Mouse (Mus musculus) heart, adult 2 months (tissue): ENCODE measurements at regions not wholly inside any gene's neighbourhood (a gene's known extent, or its start where the extent isn't known, plus 50 kb on each side); places are given as distances from the start of the nearest gene placed in this dataset.

Experiments used
- DNase-seq, 2 experiments: peaks; one replicate each; pipeline ENCODE4 v3.0.0; 2021
- H3K27ac ChIP-seq: fragments of 200-600 bp; 2 replicates; pipeline ENCODE4 v1.8.1; 2022
- H3K27me3 ChIP-seq: fragments of 200-500 bp; 2 replicates; pipeline ENCODE4 v1.6.1; 2012; ENCODE audit warnings: mild to moderate bottlenecking, low read length, inconsistent platforms, mixed read lengths; ENCODE audit not compliant: control insufficient read depth, insufficient read depth
- H3K36me3 ChIP-seq: fragments of 200-500 bp; 2 replicates; pipeline ENCODE4 v1.6.1; 2012; ENCODE audit warnings: low read length, inconsistent platforms; ENCODE audit not compliant: control insufficient read depth, insufficient read depth
- H3K4me1 ChIP-seq: fragments of 200-500 bp; 2 replicates; pipeline ENCODE4 v1.6.1; 2011; ENCODE audit warnings: low read length; ENCODE audit not compliant: control insufficient read depth, insufficient read depth
- H3K4me3 ChIP-seq: fragments of 200-600 bp; 2 replicates; pipeline ENCODE4 v1.8.1; 2022
- H3K79me2 ChIP-seq: fragments of 200-500 bp; replicated peaks from 2 replicates; pipeline ENCODE4 v1.6.1; 2012; ENCODE audit warnings: mild to moderate bottlenecking, inconsistent platforms, low read length, moderate library complexity, mixed read lengths; ENCODE audit not compliant: control insufficient read depth, insufficient read depth
- H3K9ac ChIP-seq: fragments of 200-500 bp; 2 replicates; pipeline ENCODE4 v1.6.1; 2012; ENCODE audit warnings: low read depth, mild to moderate bottlenecking, control low read depth, inconsistent platforms, low read length, mixed read lengths
- CTCF ChIP-seq: fragments of 200-600 bp; IDR thresholded peaks from 2 replicates; pipeline ENCODE4 v1.8.1; 2022; ENCODE audit warnings: antibody characterized with exemption, mild to moderate bottlenecking, moderate library complexity
- EP300 ChIP-seq: fragments of 200-500 bp; IDR thresholded peaks from 2 replicates; pipeline ENCODE4 v1.6.1; 2011; ENCODE audit warnings: low read depth, low read length, control low read depth; ENCODE audit not compliant: insufficient read depth
- POLR2A ChIP-seq: fragments of 200-500 bp; IDR thresholded peaks from 2 replicates; pipeline ENCODE4 v1.6.1; 2011; ENCODE audit warnings: mild to moderate bottlenecking, low read depth, low read length, control low read depth; ENCODE audit not compliant: insufficient read depth
- WGBS: fragments of 180-500 bp; shearing (Covaris S2); methylation state at CpG from one replicate; pipeline ENCODE4 v1.1.7; 2018; 5-methylcytosine and 5-hydroxymethylcytosine counted together
- intact Hi-C: fragments of 180-260 bp; cut with DNase I; formaldehyde crosslinking; loops from one replicate; pipeline ENCODE4 v1.15.1; 2025

DNA sequence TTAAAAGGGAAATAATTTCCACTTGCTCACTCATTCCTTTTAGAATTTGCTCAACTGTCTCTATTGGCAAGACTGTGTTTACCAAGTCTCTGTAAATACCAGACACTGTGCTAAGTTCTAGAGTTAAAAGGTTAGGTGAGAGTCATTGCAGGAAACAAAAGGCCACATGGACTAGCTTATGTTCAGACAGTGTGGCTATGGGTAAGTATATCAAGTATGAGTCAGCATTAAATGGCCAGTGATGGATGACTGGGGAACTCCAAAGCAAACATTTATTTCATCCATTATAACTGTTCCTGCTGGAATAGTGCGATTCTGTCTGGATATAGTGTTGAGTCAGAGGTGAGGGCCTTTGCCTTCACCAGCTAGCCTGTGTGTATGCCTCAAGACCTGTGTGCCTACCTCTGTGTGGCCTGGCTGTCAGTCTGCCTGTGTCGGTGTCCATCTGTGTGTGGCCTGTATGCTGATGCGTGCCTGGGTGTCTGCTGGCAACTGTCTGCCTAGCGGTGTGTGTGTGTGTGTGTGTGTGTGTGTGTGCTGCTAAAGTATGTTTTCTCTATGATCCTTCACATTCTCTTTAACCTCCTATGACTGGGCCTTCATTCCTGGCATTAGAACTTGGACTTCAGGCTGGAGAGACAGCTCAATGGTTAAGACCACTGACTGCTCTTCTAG lies 77.6 kb upstream of the Eef1e1 start:
- WGBS, result 86% methylated on average over 4 of the region's 4 CpGs
- no peaks in the 10 kb centered on the region for H3K4me1 ChIP-seq
- no peaks in the 10 kb centered on the region for H3K27me3 ChIP-seq
- H3K27ac ChIP-seq, result no peak overlapping the region
- intact Hi-C loops, result no loop called here
- H3K79me2 ChIP-seq, result no peaks in the 10 kb centered on the region
- H3K4me3 ChIP-seq, result no peak overlapping the region
- no peak for TF ChIP-seq POLR2A
- TF ChIP-seq CTCF, result no peak
- TF ChIP-seq EP300, result no peak
- H3K36me3 ChIP-seq, result no peaks in the 10 kb centered on the region
- no peak overlapping the region for H3K9ac ChIP-seq
- DNase-seq, result no peak

DNA sequence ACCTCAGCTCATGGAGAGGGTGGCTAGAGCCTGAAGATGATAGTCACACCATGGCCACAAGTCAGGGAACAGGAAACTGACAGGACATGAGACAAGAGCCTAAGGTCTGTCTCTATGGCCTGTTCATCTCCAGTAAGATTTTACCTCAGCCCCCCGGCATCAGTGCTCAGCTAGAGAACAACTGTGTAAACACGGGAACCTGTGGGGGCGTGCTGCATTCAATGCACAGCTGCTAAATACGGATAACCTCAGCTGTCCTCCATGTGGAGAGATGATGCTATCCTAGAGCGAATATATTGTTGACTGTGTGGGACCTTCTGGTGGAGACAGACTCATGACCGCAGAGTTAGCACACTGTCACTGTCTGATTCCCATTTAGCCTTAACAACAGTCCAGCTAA lies 76.4 kb upstream of the Eef1e1 start:
- WGBS, result 76% methylated on average over 6 of the region's 6 CpGs

GRCm38 (mm10) chr13:38733246-38733645 lies 74.4 kb upstream of the Eef1e1 start:
- WGBS, result 79% methylated on average over 4 of the region's 4 CpGs

More for the DNA sequence above, 76.4 kb upstream of the Eef1e1 start:
- Histone ChIP-seq H3K4me3 (no peak overlapping the region), H3K36me3 (no peaks in the 10 kb centered on the region), H3K79me2 (no peaks in the 10 kb centered on the region), H3K27ac (no peak overlapping the region), H3K9ac (no peak overlapping the region), H3K4me1 (no peaks in the 10 kb centered on the region), H3K27me3 (no peaks in the 10 kb centered on the region)
- DNase-seq, result no peak
- intact Hi-C loops, result no loop called here
- TF ChIP-seq POLR2A (no peak), EP300 (no peak), CTCF (no peak)

DNA sequence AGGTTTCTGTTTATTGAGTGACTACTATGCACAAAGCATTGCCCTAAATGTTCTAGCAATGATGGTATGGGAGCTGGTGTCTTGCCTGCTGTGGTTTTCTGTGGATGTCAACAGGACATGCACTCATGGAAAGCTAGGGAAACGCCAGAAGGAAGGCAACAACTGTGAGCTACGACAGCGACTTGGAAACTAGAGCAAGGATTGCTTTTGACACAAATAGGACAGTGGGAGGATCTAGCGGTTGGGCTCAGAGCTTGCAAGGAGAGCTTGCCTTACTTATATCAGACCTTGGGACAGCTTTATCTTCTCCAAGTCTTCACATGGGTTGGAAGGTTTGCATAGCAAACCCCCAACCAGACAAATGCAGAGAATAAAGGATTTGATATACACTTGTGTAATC lies 66.6 kb upstream of the Eef1e1 start:
- Histone ChIP-seq H3K36me3 (no peaks in the 10 kb centered on the region), H3K27ac (no peak overlapping the region), H3K27me3 (no peaks in the 10 kb centered on the region), H3K4me3 (no peak overlapping the region), H3K79me2 (no peaks in the 10 kb centered on the region), H3K9ac (no peak overlapping the region), H3K4me1 (no peaks in the 10 kb centered on the region)
- intact Hi-C loops, result no loop called here
- 65% methylated on average over 4 of the region's 4 CpGs for WGBS
- TF ChIP-seq CTCF, result no peak
- no peak for TF ChIP-seq POLR2A
- no peak for TF ChIP-seq EP300
- DNase-seq, result no peak

More at GRCm38 (mm10) chr13:38733246-38733645, 74.4 kb upstream of the Eef1e1 start:
- no peaks in the 10 kb centered on the region for H3K4me1 ChIP-seq
- no peaks in the 10 kb centered on the region for H3K36me3 ChIP-seq
- no peak overlapping the region for H3K9ac ChIP-seq
- H3K27me3 ChIP-seq, result no peaks in the 10 kb centered on the region
- no peak overlapping the region for H3K4me3 ChIP-seq
- no peak overlapping the region for H3K27ac ChIP-seq
- DNase-seq, result no peak
- intact Hi-C loops, result no loop called here
- TF ChIP-seq CTCF (no peak), EP300 (no peak), POLR2A (no peak)
- no peaks in the 10 kb centered on the region for H3K79me2 ChIP-seq

DNA sequence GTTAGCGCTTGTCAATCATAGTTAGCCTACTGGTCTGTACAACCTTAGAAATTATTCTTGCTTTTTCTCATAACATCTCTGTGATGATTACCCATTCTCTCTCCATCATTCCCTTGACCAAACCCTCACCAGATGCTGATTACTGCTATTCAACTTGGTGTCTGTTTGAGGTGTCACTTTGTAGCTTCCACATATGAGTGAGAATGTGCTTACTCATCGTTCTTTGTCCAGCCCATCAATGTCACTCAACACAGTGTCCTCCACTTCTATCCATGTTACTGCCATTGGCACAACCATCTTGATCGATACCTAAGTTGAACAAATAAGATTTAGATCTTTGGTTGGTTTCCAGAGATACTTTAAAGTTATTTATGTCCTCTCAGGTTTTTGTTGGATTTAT lies 62.3 kb upstream of the Eef1e1 start:
- intact Hi-C loops, result no loop called here
- no peak overlapping the region for H3K9ac ChIP-seq
- TF ChIP-seq POLR2A (no peak), CTCF (no peak), EP300 (no peak)
- no peaks in the 10 kb centered on the region for H3K36me3 ChIP-seq
- H3K4me3 ChIP-seq, result no peak overlapping the region
- H3K27me3 ChIP-seq, result no peaks in the 10 kb centered on the region
- WGBS, result 92% methylated on average over 3 of the region's 3 CpGs
- no peak overlapping the region for H3K27ac ChIP-seq
- no peaks in the 10 kb centered on the region for H3K79me2 ChIP-seq
- no peak for DNase-seq
- H3K4me1 ChIP-seq, result no peaks in the 10 kb centered on the region

GRCm38 (mm10) chr13:38714838-38715237 lies 56.0 kb upstream of the Eef1e1 start:
- no peak overlapping the region for H3K9ac ChIP-seq
- no peak overlapping the region for H3K27ac ChIP-seq
- TF ChIP-seq CTCF (no peak), POLR2A (no peak), EP300 (no peak)
- H3K4me3 ChIP-seq, result no peak overlapping the region
- WGBS, result 59% methylated on average over 5 of the region's 5 CpGs
- no peak for DNase-seq
- H3K27me3 ChIP-seq, result no peaks in the 10 kb centered on the region
- H3K36me3 ChIP-seq, result no peaks in the 10 kb centered on the region
- no peaks in the 10 kb centered on the region for H3K79me2 ChIP-seq
- intact Hi-C loops, result no loop called here
- H3K4me1 ChIP-seq, result no peaks in the 10 kb centered on the region
